Mouse (Mus musculus) embryonic fibroblast, embryonic 13.5 days (primary cell): ENCODE results near the gene Tvp23a.

ENCODE experiments used
- CTCF ChIP-seq: IDR thresholded peaks from 2 replicates; pipeline ENCODE4 v1.5.1; 2011; ENCODE audit warnings: mild to moderate bottlenecking, control low read depth, low read length, moderate library complexity, borderline replicate concordance; ENCODE audit not compliant: insufficient read depth
- POLR2A ChIP-seq: IDR thresholded peaks from 2 replicates; pipeline ENCODE4 v1.6.1; 2011; ENCODE audit warnings: low read depth, mild to moderate bottlenecking, control low read depth, low read length, moderate library complexity

DNA sequence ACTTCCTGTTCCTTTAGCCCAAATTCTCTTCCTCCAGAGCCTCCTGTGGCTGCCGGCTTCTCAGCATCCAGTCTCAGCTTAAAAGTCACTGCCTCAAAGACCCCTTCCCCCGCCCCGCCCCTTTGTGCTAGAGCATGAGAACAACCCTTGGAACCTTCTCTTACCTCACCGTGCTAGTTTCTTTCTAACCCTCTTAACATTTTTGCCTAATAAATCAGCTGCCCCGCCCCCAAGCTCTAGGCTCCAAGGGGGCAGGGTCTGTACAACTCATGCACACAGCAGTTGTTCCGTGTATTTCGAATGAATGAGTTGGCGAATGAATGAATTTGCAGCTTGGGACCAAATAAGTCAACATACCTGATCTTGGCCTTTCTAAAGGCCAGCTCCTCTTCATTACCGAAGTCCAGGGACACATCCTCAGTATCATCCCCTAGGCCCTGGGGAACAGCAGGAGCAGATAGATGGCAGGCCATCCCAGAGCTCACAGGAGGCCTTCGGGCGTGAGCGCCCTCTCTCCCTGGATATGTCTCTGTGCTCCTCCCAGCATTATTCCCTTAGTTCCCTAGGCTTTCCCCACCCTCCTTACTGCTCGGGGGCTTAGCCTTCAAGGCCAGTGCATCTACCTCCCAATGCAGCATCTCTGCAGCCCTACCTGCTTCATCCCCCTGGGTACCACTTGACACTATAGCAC lies 444 bp downstream of the Tvp23a start:
- TF ChIP-seq CTCF (no peak), POLR2A (no peak)
